Mouse (Mus musculus) gastrocnemius, adult 18-20 months (tissue): ENCODE measurements around the gene Aip. TPM values are rescaled to one million over a fixed set of nuclear protein-coding genes. Genes with fewer than 3 reads are reported as not detected.

Experiments used
- DNase-seq: peaks from one replicate; pipeline ENCODE4 v3.0.0; 2021; ENCODE audit warnings: low spot score
- total RNA-seq, 2 experiments: library from RNA; stranded (reverse); gene quantifications; 2 replicates each; pipeline ENCODE4 v1.2.3; 2021

Aip gene
- total RNA-seq, 2 experiments from 2014 or later = 82.2 to 84.7 TPM

DNA sequence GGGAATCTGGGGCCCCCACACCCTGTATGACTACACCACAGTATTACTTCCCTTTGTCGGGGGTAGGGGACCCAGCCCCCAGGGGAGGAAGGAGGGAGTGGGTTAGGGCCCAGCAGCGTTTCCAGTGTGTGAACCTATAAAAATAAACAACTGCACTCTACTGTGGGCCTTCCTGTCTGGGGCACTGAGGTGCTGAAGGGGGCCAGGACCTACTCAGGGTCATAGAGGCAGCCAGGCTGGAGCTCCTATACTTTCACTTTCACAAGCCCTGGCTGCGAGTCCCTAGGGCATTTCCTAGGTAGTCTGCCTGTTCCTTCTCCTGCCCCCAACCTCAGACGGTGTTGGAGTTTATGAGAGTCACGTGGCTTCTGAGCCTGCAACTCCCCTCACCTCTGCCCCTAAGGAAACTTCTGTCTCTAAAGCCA, 11.8 kb downstream of the Aip start:
- no peak for DNase-seq

DNA sequence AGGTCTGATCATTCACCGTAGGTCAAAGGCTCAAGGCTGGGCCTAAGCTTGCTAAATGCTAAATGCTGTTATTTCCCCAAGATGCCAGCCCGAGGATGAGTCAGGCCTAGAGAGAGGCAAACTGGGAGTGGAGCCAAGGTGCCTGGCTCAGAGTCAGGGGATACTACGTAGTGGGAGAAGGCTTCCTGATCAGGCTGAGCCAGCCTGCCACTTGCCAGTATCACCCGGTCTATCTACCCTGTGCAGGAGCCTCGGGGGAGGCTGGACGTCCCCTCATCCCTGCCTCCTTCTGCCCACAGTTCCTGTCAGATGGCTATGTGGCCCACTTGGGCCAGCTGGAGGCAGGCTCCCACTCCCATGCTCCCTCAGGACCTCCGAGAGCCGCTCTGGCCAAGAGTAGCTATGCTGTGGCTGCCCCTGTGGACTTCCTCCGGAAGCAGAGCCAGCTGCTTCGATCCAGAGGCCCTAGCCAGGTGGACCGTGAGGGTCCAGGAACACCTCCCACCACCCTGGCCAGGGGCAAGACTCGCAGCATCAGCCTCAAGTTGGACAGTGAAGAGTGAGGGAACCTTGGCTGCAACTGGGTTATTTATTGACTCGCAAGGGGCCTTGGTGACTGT, 12.4 kb downstream of the Aip start:
- DNase-seq = peak; percentile 81

DNA sequence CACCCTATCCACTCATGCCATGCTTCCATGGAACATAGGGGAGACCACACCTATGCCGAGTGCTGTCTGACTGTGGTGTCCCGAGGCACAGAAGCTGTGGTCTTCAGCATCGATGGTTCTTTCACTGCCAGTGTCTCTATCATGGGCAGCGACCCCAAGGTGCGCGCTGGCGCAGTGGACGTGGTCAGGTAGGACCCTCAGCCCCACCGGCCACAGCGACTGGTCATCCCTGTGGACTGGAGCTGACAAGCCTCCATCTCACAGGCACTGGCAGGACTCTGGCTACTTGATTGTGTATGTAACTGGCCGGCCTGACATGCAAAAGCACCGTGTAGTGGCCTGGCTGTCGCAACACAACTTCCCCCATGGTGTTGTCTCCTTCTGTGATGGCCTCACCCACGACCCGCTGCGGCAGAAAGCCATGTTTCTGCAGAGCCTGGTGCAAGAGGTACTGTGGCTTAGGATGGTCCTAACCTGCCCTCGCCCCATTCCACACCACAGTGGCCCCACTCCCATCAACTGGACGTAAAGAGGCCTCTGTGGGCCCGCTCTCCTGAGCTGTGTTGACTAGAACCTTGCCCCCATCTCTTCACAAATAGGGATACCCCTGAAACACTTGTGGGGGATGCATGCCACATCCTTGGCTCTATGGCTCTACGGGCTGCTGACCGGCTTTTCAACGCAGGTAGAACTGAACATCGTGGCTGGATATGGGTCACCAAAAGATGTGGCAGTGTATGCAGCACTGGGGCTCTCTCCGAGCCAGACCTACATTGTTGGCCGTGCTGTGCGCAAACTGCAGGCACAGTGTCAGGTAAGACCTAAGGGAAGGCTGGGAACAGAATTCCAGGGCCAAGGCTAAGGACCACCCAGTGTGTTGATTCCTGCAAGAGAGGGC, 13.3 kb downstream of the Aip start:
- DNase-seq = no peak

DNA sequence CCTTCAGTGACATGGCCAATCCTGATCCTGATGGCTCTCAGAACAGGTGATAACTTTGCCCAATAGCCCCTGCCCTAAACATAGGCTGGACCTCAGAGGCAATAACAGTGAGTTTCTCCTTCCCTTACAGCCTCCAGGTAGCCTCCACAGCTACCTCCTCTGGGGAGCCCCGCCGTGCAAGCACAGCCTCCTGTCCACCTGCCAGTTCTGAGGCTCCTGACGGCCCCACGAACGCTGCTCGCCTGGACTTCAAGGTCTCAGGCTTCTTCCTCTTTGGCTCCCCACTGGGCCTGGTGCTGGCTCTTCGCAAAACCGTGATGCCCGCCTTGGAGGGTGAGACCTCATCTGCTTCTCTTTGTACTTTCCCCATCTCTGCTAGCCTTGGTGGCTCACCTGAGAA, 17.1 kb downstream of the Aip start:
- no peak for DNase-seq

DNA sequence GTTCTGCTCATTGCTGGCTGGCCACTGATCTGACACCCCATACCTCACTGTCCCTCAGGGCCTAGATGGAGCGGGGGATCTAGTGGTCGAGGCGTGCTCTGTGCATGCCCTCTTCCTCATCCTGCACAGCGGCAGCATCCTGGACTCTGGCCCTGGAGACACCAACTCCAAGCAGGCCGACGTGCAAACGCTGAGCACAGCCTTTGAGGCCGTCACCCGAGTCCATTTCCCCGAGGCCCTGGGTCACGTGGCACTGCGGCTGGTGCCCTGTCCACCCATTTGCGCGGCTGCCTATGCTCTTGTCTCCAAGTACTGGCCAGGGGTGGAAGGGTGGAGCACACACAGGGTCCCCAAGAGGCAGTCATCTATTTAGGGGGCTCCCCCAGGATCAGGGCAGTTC, 19.0 kb downstream of the Aip start:
- DNase-seq = no peak

DNA sequence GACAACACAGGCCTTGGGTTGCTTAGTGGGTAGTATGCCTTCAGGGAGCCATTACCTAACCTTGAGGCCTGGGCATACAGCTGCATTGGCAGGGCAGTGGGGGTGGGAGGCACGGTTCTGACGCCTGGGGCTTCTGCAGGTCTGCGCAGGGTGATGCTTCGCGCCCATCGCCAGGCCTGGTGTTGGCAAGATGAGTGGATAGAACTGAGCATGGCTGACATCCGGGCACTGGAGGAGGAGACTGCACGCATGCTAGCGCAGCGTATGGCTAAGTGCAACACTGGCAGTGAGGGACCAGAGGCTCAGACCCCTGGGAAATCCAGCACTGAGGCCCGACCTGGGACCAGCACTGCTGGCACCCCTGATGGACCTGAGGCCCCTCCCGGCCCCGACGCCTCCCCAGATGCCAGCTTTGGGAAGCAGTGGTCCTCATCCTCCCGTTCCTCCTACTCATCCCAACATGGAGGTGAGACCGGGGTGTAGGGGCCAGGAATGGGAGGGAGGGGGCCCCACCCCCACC, 20.9 kb downstream of the Aip start:
- DNase-seq = no peak

DNA sequence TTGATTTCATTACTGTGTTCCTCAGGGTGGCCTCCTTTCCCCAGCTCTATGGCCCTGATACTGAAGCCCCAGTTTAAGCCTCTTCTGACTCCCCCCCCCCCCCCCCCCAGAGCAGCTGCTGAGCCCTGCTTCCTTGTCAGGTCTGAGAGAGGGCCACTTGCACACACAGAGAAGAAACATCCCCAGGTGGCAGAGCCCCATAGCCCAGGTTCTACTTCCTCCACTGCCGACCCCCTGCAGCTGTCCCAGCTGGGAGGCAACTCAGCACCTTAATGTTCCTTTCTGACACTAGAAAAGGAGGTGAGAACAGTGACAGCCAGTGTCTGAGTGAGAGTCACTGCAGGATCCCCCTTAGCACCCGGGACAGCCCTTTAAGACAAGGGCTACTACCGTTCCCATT, 21.9 kb downstream of the Aip start:
- DNase-seq = no peak

DNA sequence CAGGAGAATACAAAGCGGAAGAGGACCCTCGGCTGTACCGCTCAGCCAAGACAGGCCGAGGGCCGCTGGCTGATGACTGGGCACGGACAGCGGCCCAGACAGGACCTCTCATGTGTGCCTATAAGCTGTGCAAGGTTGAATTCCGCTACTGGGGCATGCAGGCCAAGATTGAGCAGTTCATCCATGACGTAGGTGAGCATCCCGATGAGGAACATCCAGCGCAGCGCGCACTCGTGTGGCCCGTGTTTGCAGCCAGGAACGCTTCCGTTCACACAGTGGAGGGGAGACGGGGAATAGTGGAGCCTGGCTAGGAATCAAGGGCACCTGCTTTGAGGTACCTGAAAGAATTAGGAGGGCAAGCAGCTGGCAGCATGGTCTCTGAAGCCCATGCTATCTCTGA, 22.4 kb downstream of the Aip start:
- no peak for DNase-seq

DNA sequence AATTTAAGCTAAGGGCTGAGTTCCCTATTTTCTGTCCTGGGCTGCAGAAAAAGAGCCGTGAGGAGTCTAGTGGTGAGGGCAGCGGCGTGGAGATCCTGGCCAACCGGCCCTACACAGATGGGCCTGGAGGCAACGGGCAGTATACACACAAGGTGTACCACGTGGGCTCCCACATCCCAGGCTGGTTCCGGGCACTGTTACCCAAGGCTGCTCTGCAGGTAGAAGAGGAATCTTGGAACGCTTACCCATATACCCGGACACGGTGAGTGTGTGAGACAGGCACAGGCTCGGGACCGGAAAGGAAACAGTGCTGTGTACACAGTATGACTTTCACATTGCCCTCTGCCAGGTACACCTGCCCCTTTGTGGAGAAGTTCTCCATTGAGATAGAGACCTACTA, 23.0 kb downstream of the Aip start:
- DNase-seq = no peak

DNA sequence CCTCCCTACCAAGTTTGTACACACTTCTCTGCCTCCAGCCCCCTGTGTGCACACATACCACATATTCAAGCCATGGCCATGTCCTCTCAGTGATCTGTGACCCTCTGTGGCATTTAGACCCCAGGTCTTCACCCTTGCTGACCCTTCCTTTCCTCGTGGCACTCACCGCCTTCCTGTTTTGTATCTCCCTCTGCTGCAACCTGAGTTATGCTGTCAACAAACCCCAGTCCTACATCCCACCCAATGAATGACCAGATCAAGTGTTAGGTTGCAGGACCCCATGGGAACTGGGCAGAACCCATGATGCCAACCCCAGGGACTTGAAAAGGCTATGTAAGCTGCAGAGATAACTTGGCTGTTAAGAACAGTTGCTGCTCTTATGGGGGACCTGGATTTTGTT, 23.6 kb downstream of the Aip start:
- no peak for DNase-seq

DNA sequence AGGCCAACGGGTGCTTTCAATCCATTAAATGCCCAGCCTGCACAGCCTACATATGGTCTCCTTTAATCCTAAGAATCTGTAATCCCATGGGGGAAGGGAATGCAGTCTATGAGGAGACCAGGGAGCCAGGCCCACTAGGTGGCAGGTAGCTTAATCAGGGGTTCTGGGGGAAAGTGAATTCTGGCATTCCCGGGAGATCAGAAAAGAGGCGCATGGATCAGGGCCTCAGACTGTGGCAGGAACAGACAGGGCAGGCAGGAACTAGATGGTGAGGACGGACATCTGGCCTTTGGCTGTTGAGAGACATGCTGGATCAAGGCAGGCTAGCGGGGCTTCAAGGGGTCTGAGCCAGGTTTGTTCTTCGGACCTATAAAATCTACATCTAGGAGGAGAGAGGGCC, 24.2 kb downstream of the Aip start:
- DNase-seq = no peak

DNA sequence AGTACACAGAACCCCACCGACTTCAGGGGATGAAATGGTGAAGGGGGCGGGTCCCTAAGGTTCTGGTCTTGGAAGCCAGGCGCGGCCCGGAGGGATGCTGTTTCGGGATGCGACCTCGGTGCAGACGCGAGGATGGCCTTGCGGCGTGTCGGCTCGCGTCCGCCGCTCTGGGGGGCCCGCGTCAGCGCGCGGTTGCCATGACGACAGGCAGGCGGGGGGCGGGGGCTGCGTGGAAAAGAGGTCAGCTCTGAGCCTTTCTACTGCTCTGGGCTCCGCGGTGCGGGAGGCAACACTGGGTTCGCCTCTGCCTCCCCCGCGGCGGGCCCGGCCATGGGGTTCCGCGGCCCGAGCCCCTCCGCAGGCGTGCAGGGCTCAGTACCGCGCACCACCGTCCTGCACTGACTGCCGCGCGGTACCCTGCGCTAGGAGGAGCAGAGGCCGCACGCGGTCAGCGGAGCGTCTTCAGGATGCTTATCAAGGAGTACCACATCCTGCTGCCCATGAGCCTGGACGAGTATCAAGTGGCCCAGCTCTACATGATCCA, 24.9 kb downstream of the Aip start:
- DNase-seq = no peak

DNA sequence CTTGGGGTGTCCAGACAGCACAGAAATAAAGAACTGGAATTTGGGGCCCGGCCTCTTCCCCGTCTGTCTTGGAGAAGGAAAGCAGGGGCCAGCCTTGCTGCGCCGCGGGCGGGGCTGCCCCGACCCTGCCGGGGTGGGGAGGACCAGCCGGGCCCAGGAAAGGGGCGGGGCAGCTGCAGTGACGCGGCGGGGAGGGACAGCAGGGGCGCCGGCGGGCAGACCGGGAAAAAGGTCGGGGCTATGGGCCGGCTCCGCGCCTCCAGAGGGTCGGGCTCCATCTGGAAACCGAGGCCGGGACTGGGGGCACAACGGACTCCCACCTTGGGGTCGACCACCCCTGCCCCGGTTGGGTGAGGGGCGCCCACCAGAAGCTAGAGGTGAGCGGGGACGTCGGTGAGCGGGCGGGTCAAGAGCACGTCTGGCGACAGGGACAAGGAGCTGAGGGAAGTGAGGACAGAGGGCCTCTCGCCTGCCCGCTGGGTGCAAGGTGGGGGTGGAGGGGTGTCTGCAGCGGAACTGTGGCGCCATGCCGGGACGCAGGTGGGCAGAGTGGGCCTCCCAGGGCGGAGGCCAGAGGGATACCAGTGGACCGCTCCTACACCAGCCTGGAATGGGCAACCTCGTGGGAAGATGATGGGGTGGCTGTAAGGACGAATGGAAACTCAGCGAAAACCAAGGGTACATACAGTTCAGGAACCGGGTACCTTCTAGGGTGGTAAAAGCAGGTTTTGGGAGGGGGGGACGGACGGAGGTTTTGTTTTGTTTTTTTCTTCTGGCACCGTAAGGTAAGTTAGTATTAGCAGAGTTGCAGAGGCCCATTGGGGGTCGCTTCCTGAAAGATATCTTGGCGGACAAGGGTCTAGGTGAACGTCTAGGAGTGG, 25.6 kb downstream of the Aip start, which contains the start of gene Pitpnm1:
Gene Pitpnm1 (plus strand): TSS at position 162 of the 881 bp plus-strand sequence.
- peak; percentile 77 for DNase-seq

DNA sequence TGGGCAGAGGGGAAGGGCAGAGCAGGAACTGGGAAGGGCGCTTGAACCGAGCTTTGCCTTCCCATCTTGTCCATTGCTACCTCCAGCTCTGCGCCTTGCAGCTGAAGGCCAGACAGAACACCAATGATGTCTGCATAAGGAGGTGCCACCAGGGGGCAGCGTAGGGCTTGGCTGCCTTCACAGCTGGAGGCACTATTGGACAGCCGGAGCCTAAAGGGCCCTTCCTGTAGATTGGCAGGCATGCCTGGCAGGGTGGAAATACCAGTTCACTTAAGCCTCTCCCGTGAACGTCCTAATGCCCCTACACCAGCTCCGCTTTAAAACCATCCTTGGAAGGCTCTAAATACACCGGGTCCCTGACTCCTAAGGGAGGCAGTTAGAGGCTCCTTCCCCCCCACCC, 26.6 kb downstream of the Aip start:
- peak; percentile 92 for DNase-seq

DNA sequence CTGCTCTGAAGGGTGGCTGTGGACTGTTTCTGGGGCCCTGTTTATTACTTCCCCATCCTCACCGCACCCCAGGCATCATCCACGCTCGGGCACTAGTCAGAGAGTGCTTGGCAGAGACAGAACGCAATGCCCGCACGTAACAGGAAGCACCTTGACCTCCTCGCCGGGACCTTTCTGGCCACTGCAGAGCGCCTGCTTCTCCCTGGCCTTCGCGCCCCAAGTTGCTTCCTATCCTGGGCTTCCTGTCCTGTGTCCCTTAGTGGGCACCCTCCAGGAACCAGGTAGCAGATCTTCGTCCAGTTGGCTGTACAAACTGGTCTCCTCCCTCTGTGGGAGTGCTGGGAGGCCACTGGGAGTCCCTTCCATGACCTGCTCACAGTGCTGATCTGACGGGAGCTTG, 27.2 kb downstream of the Aip start:
- DNase-seq = no peak

DNA sequence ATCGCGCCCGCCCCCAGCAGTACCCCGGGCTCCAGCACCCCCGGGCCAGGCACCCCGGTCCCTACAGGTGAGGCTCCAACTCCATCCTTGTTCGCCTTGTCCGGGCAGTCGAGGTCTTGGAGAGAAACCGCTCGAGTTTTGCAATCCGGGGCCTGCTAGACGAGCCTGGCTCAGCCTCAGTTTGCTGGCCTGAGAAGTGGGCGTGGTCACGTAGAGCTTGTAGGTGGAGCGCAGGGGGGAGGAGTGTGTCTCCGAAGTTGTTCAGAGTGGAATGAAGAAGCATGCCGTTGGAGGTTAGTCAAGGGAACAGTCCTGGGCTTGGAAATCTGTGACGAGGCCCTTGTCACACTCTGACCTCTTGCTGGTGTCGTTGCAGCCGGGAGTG, 28.2 kb downstream of the Aip start:
- DNase-seq = peak; percentile 86

DNA sequence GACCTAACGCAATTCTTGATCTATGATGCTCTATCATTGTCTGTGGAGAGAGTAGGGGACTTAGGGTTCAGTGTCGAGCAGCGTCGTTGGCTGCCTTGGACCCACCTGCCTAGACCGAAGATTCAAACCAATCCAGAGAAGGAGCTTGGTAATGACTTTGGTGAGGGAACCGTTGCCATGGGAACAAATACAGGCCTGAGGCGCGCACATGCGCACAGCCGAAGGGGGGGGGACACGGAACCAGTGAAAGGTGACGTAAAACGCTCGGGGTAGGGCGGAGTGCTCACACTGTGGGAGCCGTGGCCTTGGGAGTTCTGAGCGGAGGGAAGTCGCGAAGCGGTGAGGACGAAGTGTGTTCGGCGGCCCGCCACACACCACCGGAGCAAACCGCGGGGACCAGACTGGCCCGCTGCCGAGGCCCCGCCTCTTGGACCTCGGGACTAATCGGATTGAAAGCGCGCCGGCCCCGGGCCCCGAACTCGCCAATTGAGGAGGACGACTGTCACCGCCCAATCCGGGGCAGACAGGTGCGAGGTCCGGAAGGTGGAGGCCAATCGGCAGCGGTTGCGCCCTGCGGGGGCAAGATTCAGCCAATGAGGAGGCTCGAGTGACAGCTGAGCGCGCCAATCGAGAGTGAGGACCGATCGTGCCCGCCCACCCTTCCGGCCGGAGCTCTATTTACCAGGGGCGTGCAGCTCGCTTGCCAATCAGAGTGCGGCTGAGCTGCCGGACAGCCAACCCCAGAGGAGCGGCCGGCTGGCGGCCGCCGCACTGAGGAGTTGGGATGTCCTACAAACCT, 28.8 kb downstream of the Aip start, which contains the start of gene Cdk2ap2:
Gene Cdk2ap2 (plus strand): TSS at position 541 of the 799 bp plus-strand sequence.
- DNase-seq = peak; percentile 100

DNA sequence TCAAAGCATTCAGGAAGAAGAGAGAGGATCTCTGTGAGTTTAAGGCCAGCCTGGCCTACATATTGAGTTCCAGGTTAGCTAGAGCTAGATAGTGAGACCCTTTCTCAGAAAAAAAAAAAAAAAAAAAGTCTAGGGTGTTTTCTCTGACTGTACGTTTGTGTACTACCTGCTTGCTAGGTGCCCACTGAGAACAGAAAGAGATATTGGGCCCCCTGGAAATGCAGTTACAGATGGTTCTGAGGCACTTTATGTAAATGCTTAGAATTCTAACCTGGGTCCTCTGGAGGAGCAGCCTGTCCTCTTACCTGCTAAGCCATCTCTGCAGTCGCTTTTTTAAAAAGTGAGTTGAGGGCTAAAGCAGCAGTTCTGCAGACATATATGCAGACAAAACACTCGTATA, 29.9 kb downstream of the Aip start:
- DNase-seq = no peak

DNA sequence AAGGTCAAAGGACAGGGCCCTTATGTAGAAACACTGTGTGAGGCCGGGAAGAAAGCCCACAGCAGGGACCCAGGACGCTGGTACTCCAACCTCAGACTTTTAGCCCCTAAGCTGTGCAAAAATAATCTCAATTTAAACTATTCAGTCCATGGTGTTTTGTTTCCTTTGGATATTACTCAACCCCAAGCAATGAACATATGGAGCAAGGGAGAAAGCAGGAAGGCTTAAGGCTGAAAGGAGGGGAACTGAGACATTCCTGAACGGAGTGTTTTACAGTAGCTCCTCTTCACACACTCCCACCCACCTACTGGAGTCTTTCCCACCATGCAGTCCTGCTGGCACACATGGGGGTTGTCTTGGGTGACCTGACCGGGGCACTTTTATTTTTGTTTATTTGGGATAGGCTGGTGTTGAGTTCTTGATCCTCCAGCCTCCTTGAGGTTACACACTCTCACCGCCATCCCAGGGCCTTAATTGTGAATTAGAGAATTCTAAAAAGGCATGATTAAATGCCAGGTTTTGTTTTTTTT, 30.8 kb downstream of the Aip start:
- DNase-seq = no peak

DNA sequence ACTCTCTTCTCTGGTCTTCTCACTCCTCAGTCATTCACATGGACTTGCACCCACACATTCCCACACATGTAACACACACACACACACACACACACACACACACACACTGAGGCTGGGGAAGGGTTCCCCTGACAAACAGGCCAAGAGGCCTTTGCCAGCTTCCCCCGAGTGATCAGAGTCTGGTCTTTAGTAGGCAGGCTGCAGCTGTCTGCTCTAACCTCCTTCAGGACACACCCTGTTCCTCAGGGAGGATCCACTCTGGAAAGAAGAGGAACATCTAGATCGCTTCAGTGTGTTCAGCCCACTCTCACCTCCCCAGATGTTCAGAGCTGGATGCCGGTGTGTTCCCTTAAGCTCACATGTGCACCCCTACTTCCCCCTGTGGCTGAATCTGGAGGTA, 31.3 kb downstream of the Aip start:
- DNase-seq = no peak
